Mouse (Mus musculus) hindbrain, embryonic 13.5 days (tissue): ENCODE measurements around the gene Chd6. TPM values are rescaled to one million over a fixed set of nuclear protein-coding genes. Genes with fewer than 3 reads are reported as not detected.

Experiments used
- ATAC-seq: fragments of 200-750 bp; cut with Nextera tagmentation; 2 replicates; pipeline ENCODE4 v1.8.0; 2017; ENCODE audit warnings: moderate TSS enrichment; ENCODE audit not compliant: low FRiP score
- H3K27ac ChIP-seq: fragments of 300-500 bp; sonication (generic); 2 replicates; pipeline ENCODE4 v1.5.1; 2015; ENCODE audit warnings: inconsistent platforms, mild to moderate bottlenecking, moderate library complexity
- H3K27me3 ChIP-seq: fragments of 300-500 bp; sonication (generic); 2 replicates; pipeline ENCODE4 v1.6.1; 2015; ENCODE audit warnings: mild to moderate bottlenecking, inconsistent platforms
- H3K36me3 ChIP-seq: fragments of 300-500 bp; sonication (generic); 2 replicates; pipeline ENCODE4 v1.6.1; 2015; ENCODE audit warnings: mild to moderate bottlenecking, inconsistent platforms
- H3K4me1 ChIP-seq: fragments of 300-500 bp; sonication (generic); replicated peaks from 2 replicates; pipeline ENCODE4 v1.6.1; 2015; ENCODE audit warnings: inconsistent platforms
- H3K4me2 ChIP-seq: fragments of 300-500 bp; sonication (generic); 2 replicates; pipeline ENCODE4 v1.6.1; 2015; ENCODE audit warnings: inconsistent platforms, mild to moderate bottlenecking, moderate library complexity
- H3K4me3 ChIP-seq: fragments of 300-500 bp; sonication (generic); 2 replicates; pipeline ENCODE4 v1.5.1; 2015; ENCODE audit warnings: mild to moderate bottlenecking, inconsistent platforms
- H3K9ac ChIP-seq: fragments of 300-500 bp; sonication (generic); 2 replicates; pipeline ENCODE4 v1.6.1; 2015; ENCODE audit warnings: mild to moderate bottlenecking, inconsistent platforms
- H3K9me3 ChIP-seq: fragments of 300-500 bp; sonication (generic); 2 replicates; pipeline ENCODE4 v1.6.1; 2016; ENCODE audit warnings: inconsistent platforms
- WGBS: fragments of 180-500 bp; shearing (Covaris S2); methylation state at CpG from one replicate; pipeline ENCODE4 v1.1.7; 2015; 5-methylcytosine and 5-hydroxymethylcytosine counted together
- polyA plus RNA-seq: library from polyadenylated mRNA; unstranded; fragments of >200 nt; fragmentation: Nextera tagmentation; extraction: Ambion mirVana; gene quantifications from 2 replicates; pipeline ENCODE4 v1.2.1, GENCODE M21; 2015

Gene Chd6
- polyA plus RNA-seq, 1 experiment from 2014 or later, result 38.5 TPM

- Histone ChIP-seq H3K4me1 (peaks cover 27% of the 10 kb centered on the region), H3K4me3 (no peak overlapping the region), H3K27ac (no peak overlapping the region), H3K4me2 (no peak overlapping the region), H3K9ac (no peak overlapping the region), H3K36me3 (no peaks in the 10 kb centered on the region), H3K9me3 (no peaks in the 10 kb centered on the region), H3K27me3 (peaks cover 64% of the 10 kb centered on the region)
- 79% methylated on average over 13 of the region's 13 CpGs for WGBS
- ATAC-seq, result no peak
Measured at GRCm38 (mm10) chr2:160915821-160916610, 192.9 kb downstream of the Chd6 start.

DNA sequence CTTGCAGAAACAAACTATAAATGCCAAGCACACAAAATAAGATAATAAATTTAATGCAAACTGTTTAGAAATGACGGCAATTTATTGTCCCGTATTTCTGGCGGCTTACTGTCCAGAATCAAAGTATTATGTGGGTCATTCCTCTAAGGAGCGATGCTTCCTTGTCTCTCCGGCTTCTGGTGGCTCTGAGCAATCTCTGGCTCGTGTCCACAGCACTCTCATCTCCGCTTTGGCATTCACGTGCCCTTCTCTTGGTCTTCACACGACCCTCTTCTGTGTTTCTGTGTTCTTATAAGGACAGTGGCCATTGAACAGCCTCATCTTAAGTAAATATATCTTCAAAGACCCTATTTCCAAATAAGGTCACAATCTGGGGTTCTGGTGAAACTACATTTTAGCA is 194.2 kb downstream of the Chd6 start:
- no peak overlapping the region for H3K27ac ChIP-seq
- peaks cover 77% of the 10 kb centered on the region for H3K27me3 ChIP-seq
- 88% methylated on average over 9 of the region's 9 CpGs for WGBS
- no peak overlapping the region for H3K4me3 ChIP-seq
- H3K4me1 ChIP-seq, result peaks cover 27% of the 10 kb centered on the region
- H3K9me3 ChIP-seq, result no peaks in the 10 kb centered on the region
- H3K4me2 ChIP-seq, result no peak overlapping the region
- no peak for ATAC-seq
- no peaks in the 10 kb centered on the region for H3K36me3 ChIP-seq
- H3K9ac ChIP-seq, result no peak overlapping the region

DNA sequence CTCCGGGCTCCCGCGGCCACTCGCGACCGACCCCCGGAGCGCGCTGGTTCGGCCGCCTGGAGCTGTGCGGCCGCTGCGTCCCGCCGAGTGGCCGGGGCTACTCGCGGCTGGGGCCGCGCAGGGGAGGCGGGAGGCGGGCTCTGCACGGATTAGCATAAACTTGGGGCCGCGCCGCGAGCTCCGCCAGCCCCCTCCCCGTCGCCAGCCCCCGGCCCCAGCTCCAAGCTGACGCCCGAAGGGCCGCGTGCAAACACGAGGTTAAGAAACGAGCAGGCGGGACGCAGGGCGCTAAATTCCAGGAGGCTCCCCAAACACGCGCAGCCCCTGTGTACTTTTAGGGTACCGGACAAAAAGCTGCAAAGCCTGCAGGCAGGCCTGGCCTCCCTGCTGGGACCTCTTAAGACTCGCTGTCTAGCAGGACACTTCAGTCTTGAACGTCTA is 196.6 kb downstream of the Chd6 start, which contains the start of gene Emilin3:
Emilin3 (minus strand) TSS at position 98 of the 441 bp plus-strand sequence.
- H3K4me1 ChIP-seq, result peaks cover 20% of the 10 kb centered on the region
- H3K27me3 ChIP-seq, result peaks cover 94% of the 10 kb centered on the region
- no peak within 1 kb of the TSS for H3K27ac ChIP-seq
- no peaks in the 10 kb centered on the region for H3K36me3 ChIP-seq
- peak within 1 kb of the TSS; percentile 59 for H3K9ac ChIP-seq
- no peaks in the 10 kb centered on the region for H3K9me3 ChIP-seq
- under 1% methylated on average over 45 of the region's 46 CpGs for WGBS
- ATAC-seq, result 0 out of 2 replicates have a peak, but pooled peaks have one; percentile 29
- peak within 1 kb of the TSS; percentile 75 for H3K4me2 ChIP-seq
- peak within 1 kb of the TSS; percentile 42 for H3K4me3 ChIP-seq

DNA sequence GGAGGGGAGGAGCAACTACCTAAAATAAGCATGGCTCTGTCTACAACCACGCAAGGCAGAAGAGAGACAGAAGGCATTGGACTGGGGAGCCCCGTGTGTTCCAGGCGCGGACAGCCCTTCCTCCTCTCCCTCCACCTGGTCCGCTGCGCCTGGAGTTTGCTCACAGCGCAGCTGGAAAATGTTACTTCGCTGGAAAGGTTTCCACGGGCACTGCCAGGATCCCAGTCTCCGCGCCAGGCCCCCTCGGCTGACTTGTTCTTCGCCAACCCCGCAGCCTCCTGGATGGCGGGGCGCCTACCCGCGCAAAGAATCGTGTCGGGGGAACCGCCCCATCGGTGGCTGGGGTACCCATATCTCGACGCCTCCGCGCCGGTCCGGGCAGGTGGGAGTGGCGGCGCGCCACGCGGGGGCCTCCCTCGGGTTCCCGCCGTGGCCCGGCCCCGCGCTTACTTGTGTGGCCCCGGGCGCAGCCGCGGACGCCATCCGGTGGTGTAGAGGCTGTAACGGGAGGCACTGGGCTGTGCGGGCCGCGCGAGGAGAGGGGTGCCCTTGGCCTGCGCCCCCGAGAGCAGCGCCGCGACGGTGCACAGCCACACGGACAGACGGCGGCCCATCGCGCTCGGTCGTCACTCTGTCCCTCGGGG is 197.2 kb downstream of the Chd6 start:
- peak; percentile 58; the same call in 1 of the 2 replicates for ATAC-seq

GRCm38 (mm10) chr2:160910633-160911032 is 198.2 kb downstream of the Chd6 start:
- peaks cover 83% of the 10 kb centered on the region for H3K27me3 ChIP-seq
- no peak overlapping the region for H3K27ac ChIP-seq
- H3K9me3 ChIP-seq, result no peaks in the 10 kb centered on the region
- ATAC-seq, result no peak
- no peak overlapping the region for H3K9ac ChIP-seq
- no peak overlapping the region for H3K4me2 ChIP-seq
- H3K4me1 ChIP-seq, result peaks cover 12% of the 10 kb centered on the region
- no peak overlapping the region for H3K4me3 ChIP-seq
- no peaks in the 10 kb centered on the region for H3K36me3 ChIP-seq
- 94% methylated on average over 5 of the region's 5 CpGs for WGBS

More for the DNA sequence above, 197.2 kb downstream of the Chd6 start:
- 2% methylated on average over 58 of the region's 64 CpGs for WGBS
- H3K4me2 ChIP-seq, result peak overlapping the region; percentile 75
- H3K4me3 ChIP-seq, result peak overlapping the region; percentile 42
- peaks cover 93% of the 10 kb centered on the region for H3K27me3 ChIP-seq
- H3K27ac ChIP-seq, result no peak overlapping the region
- H3K4me1 ChIP-seq, result peaks cover 15% of the 10 kb centered on the region
- H3K36me3 ChIP-seq, result no peaks in the 10 kb centered on the region
- peak overlapping the region; percentile 59 for H3K9ac ChIP-seq
- no peaks in the 10 kb centered on the region for H3K9me3 ChIP-seq

GRCm38 (mm10) chr2:160908607-160909006 is 200.3 kb downstream of the Chd6 start:
- ATAC-seq, result no peak
- Histone ChIP-seq H3K4me2 (no peak overlapping the region), H3K9ac (no peak overlapping the region), H3K27me3 (peaks cover 63% of the 10 kb centered on the region), H3K36me3 (no peaks in the 10 kb centered on the region), H3K4me3 (no peak overlapping the region), H3K9me3 (no peaks in the 10 kb centered on the region), H3K27ac (no peak overlapping the region), H3K4me1 (peaks cover 12% of the 10 kb centered on the region)
- 61% methylated on average over 18 of the region's 18 CpGs for WGBS

DNA sequence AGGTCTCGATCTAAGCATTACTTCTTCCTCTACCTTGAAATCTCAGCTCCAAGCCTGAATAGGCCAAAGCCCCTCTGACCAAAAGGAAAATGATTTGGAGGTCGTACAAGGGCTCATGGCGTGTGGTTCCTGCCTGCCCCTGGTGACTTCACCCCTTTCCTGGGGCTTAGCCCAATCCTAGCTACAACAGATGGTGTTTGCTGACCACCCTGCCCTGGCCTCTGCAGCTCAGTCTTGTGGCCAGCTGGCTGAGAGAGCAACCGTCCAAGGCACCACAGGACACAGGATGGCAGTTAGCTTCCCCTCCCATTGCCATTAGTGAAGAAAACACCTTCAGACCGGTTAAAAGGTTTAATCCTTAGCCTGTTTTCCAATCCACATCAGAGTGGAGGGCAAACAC is 202.8 kb downstream of the Chd6 start:
- H3K4me3 ChIP-seq, result no peak overlapping the region
- H3K36me3 ChIP-seq, result no peaks in the 10 kb centered on the region
- no peak overlapping the region for H3K27ac ChIP-seq
- no peaks in the 10 kb centered on the region for H3K4me1 ChIP-seq
- no peak overlapping the region for H3K9ac ChIP-seq
- no peak for ATAC-seq
- peaks cover 39% of the 10 kb centered on the region for H3K27me3 ChIP-seq
- H3K4me2 ChIP-seq, result no peak overlapping the region
- WGBS, result 84% methylated on average over 5 of the region's 5 CpGs
- H3K9me3 ChIP-seq, result no peaks in the 10 kb centered on the region

DNA sequence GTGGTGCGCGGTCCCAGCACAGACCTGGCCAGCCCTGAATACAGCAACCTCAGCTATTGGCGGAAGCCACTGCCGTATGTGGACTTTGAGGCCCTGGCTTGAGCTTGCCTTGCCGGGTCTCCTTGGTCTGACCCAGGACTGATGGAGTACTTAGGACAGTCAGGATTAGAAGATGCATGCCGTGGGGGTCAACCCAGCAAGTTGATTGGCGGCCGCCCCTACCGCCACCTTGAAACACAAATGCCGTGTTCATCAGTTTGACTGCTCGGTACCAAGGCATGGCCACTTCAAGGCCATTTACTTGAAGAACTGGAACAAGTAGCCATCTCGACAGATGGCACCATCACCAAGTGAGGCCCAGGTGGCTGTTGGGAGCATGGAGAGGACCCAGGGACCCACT is 203.6 kb downstream of the Chd6 start:
- no peaks in the 10 kb centered on the region for H3K9me3 ChIP-seq
- 96% methylated on average over 12 of the region's 12 CpGs for WGBS
- no peak overlapping the region for H3K27ac ChIP-seq
- no peak overlapping the region for H3K9ac ChIP-seq
- no peak for ATAC-seq
- no peak overlapping the region for H3K4me3 ChIP-seq
- H3K4me1 ChIP-seq, result no peaks in the 10 kb centered on the region
- H3K27me3 ChIP-seq, result peaks cover 31% of the 10 kb centered on the region
- H3K36me3 ChIP-seq, result no peaks in the 10 kb centered on the region
- H3K4me2 ChIP-seq, result no peak overlapping the region

GRCm38 (mm10) chr2:160901656-160902412 is 207.0 kb downstream of the Chd6 start:
- no peak for ATAC-seq
- H3K4me2 ChIP-seq, result no peak overlapping the region
- H3K27ac ChIP-seq, result no peak overlapping the region
- H3K36me3 ChIP-seq, result no peaks in the 10 kb centered on the region
- no peak overlapping the region for H3K9ac ChIP-seq
- 80% methylated on average over 7 of the region's 7 CpGs for WGBS
- H3K4me3 ChIP-seq, result no peak overlapping the region
- no peaks in the 10 kb centered on the region for H3K4me1 ChIP-seq
- no peaks in the 10 kb centered on the region for H3K27me3 ChIP-seq
- H3K9me3 ChIP-seq, result no peaks in the 10 kb centered on the region

Other genes starting within 250 kb of the Chd6 start
- gene Zhx3, start 236.1 kb downstream of the Chd6 start, polyA plus RNA-seq, result 16.2 and 16.9 TPM in 2 replicates
- 0.44 and 0.49 TPM in 2 replicates for gene Lpin3, start 228.4 kb downstream of the Chd6 start, polyA plus RNA-seq
- gene Emilin3, start 196.7 kb downstream of the Chd6 start, polyA plus RNA-seq, result 0.90 and 1.6 TPM in 2 replicates